Mouse (Mus musculus): ENCODE results near the gene Ranbp9.

DNA sequence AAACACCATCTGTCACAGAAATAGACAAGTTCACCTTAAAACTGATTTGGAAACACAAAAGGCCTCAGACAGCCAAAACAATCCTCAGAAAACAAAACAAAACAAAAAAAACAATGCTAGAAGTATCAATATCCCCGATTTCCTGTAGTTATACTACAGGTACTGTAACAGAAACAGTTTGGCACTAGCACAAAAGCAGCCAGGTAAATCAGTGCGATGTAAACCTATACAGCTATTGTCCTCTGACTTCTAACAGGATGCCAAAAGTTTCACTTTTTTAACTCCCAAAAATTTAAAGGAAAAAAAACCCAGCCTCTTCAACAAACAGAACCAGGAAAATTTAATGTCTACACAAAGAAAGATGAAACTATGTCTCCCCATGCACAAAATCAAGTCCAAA lies 28.9 kb downstream of the Ranbp9 start:
- TF ChIP-seq TAL1 (IDR thresholded peaks at IDR 0.05; ENCODE audit: low read length) (no peak), GATA1 (IDR thresholded peaks at IDR 0.05; ENCODE audit: low read length) (no peak)

Data from erythroblast, embryonic 14.5 days (primary cell).